Mouse (Mus musculus): ENCODE results near the gene Gm10961.
"Not testable (repeated sequence)": the region's sequence is repeated elsewhere in the genome, so short reads cannot be mapped to it uniquely, and the experiment has no call there.

Gene Gm10961

DNA sequence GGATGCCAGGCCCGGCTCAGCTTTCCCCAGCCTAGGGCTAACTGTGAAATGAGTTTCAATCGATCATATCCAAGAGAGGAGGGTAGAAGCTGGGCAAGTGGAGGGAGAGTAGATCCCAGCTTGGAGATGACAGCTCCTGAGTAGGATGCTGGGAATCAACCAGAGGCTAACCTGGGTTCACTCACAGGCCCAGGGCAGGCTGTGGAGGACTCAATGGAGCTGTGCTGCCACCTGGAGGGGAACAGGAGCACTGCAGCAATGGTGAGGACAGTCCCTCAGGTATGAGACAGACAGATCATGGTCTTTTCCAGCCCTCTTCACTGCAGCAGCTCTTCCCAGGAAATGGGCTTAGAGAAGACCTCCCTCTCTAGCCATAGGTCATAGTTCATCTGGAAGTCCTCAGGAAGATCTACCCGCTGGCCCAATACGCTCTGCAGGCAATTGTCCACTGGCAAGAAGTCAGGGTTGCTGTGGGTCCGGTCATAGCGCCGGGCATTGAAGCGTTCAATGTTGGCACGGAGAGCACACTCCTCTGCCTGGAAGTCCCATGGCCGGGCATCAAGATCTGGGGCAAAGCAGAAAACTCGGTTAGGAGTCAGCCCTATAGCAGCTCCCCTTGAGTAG is 18.1 kb upstream of the Gm10961 start:
- peak; percentile 61 for DNase-seq (ENCODE audit: low read depth, low spot score)

DNA sequence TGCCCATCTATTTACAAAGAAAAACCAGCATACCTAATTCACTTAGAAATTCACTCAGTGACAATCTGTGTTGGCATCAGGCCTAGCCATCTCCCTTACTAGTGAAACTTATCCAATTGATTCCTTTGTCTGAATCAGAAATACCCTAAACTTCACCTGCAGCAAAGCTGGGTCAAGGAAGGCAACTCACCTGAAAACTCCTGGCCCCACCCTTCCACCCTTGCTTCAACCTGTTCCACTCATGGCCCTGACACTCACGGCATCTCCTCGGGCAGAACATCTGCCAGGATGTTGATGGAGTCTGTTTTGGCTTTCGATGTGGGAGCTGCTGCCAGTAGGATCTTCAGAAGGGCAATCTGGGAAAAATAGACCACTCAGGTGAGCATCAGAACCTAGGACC is 13.3 kb upstream of the Gm10961 start:
- DNase-seq (ENCODE audit: low read depth, low spot score), result no peak

DNA sequence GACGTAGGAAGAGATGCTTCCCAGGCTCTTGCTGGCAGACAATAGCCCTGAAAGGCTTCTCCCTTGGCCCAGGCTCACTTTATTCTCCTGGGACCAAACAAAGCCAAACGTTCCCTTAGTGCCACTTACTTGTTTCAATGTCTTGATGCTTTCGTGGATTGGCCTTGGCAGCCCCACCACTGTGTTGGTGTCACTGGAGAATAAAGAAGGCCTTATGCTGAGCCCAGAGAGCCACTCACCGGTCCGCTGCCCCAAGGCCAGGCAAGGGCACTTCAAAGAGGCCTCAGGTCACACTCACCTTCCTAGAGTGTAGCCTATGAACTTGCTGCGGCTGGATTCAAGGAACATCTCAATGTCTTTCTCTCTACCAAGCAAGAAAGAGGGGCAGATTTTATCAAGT is 11.2 kb upstream of the Gm10961 start:
- no peak for DNase-seq (ENCODE audit: low read depth, low spot score)

DNA sequence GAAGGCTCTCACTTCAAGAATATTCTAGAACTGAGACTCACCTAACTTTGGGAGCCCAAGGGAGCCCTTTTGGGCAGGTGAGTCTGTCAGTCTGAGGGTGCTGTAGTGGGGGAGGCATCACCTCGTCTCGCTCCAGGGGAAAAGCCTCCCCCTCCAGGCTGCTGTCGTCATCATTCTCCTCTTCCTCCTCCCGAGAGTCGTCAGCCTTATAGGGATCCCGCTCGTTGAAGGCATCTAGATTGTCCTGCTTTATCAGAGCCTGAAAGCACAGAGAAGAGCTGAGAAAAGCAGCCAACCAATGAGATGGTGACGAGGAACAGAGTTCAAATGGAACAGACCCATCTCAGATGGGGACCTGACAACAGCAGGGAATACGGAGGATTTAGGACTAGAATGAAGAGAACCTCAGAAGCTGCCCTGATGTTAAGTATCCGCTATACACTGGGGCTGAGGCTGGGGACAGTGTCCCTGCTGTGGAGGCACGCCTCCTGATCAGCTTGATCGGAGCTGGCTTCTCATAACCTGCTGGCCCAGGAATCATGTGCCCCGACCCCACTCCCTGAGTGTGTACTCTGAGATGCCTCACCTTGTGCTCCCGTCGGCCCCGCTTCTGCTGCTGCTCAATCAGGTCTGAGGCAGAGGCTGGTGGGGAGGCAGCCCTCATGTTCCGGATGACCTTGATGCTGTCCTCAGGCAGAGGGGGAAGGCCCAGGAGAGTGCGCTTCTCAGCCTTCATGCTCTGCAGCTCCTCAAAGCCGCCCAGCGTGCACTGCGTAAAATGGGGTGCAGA is 9.6 kb upstream of the Gm10961 start:
- no peak for DNase-seq (ENCODE audit: low read depth, low spot score)

DNA sequence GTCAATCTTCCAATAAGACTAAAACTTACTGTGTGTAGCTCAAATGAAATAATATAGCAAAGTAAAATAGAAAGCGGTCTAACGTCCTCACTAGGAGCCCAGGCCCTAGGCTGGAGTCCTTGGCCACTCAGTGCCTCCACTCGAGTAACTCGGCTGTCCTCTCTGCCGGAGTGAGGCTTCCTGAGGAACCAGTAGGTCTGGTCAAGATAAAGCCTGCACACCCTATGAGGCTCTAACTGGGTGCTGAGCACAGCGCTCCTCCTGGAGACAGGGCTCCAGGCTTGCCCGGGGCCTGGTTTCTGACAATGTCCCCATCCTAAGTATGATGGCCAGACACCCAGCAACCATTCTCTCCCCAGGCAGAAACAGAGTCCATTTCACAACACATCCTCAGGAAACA is 8.6 kb upstream of the Gm10961 start:
- DNase-seq (ENCODE audit: low read depth, low spot score), result no peak

DNA sequence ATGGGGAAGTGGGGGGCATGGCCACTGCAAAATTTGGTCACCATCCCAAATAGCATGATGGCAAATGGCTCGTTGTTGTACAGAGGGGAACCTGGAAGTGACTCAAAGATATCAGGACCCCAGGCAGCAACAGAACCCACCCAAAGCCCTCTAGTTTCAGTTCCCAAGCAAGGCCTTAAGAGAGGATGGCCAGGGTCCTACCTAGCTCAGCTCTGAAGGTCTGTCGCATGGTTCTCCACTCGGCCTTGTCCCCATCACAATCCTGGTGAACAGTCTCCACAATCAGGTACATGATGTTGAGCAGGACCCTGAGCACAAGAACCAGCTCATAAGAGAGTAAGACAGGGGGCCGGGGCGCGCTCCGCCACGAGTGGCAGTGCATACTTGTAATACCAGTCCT is 6.7 kb upstream of the Gm10961 start:
- no peak for DNase-seq (ENCODE audit: low read depth, low spot score)

DNA sequence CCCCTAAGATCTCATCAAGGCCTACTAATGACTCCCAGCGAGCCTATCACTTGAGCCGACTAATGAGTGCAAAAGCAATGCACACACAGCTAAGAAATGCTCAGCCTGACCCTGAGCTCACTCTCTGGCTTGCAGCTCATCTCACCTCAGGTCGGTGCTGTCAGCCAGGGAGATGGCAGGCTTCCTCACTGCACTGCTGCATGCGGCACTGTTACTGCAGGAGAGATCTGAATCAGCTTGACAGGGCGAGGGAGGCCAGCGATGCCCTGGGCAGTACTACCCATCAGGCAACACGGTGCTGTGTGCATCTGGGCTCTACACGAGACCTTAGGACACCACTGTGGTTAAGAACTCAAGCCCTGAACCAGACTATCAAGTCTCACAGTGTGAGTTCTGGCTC is 5.6 kb upstream of the Gm10961 start:
- no peak for DNase-seq (ENCODE audit: low read depth, low spot score)

DNA sequence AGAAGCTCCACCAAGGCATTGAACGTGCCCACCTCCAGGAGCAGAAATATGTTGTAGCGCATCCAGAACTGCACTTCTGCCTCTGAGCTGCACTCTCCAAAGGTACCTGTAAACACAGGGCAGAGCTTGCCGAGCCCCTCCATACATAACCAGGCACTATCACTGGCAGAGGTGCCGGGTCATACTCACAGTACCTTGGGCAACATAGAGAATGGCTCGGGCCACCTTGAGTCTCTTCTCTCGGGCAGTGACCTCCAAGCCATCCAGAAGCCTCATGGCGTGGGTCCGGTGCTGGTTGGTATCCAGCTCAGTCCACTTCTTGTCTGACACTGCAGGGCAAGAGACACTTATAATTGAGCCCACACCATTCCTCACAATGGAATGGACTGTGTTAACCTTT is 4.4 kb upstream of the Gm10961 start:
- no peak for DNase-seq (ENCODE audit: low read depth, low spot score)

DNA sequence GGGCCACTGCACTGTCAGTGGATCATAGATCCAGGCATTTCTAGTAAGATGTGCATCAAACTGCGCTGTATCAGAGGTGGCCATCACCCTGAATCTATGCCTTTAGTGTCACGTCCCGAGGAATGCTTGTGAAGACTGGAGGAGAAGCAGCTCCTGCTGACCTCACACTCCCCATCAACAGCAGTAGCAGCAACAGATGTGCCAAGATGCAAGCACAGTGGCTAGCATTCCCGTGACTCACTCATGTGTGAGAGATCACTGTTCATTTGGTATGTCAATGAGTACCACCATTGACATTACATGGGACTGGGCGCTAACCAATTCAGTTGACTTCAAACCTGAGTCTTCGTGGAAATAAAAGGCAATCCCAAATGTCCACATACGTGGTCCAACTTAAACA is 3.5 kb upstream of the Gm10961 start:
- DNase-seq (ENCODE audit: low read depth, low spot score), result no peak

DNA sequence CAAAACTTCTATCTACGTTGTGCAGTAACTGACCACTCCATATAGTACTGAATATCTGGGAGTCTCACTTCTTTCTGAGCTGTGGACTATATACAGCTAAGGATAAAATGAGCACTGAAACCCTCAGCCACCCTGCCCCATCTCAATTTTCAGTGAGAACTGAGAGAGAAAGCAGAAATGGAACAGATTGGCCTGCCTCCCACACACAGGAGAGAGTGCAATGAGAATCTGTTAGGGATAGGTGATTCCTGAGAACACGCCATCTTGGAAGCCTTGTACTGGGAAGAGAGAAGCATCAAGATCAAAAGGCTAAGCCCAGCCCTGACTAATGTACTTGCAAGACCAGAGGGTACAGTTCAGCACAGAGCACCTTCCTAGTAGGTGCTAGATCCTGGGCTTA is 2.6 kb upstream of the Gm10961 start:
- no peak for DNase-seq (ENCODE audit: low read depth, low spot score)

DNA sequence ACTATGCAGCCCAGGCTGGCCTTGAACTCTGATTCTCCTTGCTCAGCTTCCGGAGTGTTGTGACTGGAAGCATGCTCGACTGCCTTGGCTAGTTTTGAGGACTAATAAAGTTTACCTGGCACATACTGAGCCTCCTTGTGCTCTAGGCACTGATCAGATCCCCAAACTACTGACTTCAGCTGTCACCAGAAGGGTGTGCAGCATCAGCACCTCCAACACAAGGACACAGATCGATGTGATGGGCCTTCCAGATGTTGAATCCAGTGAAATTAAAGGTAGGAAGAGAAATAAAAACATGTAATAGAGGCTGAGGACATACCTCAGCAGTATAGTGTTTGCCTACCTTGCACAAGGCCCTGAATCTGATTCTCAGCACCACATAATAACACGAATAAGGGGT is 1.7 kb upstream of the Gm10961 start:
- DNase-seq (ENCODE audit: low read depth, low spot score), result no peak

DNA sequence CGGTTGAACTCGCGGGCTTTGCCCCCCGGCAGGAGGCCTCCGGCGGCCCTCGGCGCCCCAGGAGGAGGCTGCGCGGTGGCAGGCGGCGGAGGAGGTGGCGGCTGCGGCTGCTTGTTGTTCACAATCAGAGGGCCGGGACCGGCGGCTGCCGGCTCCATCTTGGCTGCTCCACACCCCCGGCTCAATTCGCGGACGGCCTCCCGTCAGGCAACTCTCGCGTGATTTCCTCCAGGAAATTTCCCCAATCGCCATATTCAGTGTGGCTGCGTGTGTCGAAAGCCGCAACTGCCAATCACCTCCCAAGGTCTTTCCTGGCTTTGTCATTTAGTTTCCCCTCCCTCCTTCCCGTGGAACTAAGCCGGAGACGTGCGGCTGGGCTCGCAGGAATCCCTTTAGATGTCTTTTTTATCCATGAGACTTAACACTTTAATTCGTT is 419 bp downstream of the Gm10961 start, which contains the start of gene Strip1:
Gene Strip1, minus strand, starts transcription at position 172 of the 436 bp plus-strand sequence.
- peak; percentile 96 for DNase-seq (ENCODE audit: low read depth, low spot score)

DNA sequence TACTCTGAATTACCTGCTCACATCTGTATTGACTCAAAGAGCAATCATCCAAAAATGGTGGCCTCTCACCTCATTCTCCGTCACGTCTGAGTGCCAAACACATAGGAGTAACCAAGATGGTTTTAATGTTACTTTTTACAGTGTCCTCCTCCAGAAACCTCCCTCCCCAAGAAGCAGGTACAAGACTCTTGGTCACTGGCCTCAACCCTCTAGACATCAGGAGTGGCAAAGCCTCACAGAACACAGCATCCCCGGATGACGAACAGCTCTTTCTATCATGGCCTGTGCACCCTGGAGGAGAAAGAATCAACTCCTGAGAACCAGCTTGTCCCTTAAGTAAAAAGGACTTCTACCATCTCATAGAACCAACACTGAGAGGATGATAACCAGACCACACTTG is 1.7 kb downstream of the Gm10961 start:
- DNase-seq (ENCODE audit: low read depth, low spot score), result no peak

DNA sequence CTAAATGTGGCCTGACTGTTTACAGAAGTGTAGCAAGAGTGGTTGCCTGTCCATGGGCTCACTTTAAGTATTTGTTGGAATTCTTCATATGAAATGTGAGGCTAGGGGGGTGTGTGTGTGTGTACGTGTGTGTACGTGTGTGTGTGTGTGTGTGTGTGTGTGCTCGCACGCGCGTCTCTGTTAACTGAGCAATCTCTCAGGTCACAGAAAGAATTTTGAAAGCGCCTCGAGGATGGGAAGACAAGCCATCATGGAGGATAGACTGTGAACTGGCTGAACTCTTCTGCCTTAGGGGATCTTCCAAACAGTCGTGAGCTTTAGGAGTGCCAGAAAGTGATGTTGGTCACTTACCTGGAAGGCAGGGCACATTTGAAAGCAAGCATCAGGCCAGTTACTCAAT is 2.8 kb downstream of the Gm10961 start:
- DNase-seq (ENCODE audit: low read depth, low spot score), result no peak

DNA sequence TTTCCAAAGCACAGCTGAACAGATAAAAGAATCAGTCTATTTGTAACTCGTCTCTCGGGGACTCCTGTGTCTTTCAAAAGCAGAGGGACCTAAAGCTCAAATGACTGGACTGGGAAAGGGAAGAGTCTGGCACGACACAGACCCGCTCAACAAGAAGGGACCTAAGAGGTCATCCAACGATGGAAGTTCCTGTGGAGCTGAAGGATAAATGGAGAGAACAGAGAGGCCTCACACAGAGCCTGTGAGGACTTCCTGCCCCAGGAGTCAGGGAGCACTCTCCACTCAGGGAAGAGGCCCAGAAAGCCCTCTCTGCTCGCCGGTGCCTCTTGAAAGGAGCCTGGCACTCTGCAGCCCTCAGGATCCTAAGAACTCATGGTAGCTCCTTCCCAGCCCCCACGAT is 4.7 kb downstream of the Gm10961 start:
- DNase-seq (ENCODE audit: low read depth, low spot score), result no peak

DNA sequence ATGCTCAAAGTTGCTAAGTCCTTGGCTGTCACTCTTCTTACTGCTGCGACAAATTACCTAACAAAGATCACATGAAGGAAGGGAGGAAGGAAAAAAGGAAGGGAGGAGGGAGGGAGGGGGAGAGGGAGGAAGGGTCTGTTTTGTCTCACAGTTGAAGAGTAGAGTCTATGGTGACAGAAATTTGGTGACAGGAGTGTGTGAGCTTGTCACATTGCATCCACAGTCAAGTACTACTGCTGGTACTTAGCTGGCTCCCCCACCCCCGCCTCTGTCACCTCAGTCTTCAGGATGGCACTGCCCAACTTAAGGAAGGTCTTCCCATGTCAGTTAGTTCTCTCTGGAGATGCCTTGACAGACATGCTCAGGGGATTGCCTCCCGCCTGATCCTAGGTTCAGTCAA is 5.1 kb downstream of the Gm10961 start:
- DNase-seq (ENCODE audit: low read depth, low spot score), result no peak

DNA sequence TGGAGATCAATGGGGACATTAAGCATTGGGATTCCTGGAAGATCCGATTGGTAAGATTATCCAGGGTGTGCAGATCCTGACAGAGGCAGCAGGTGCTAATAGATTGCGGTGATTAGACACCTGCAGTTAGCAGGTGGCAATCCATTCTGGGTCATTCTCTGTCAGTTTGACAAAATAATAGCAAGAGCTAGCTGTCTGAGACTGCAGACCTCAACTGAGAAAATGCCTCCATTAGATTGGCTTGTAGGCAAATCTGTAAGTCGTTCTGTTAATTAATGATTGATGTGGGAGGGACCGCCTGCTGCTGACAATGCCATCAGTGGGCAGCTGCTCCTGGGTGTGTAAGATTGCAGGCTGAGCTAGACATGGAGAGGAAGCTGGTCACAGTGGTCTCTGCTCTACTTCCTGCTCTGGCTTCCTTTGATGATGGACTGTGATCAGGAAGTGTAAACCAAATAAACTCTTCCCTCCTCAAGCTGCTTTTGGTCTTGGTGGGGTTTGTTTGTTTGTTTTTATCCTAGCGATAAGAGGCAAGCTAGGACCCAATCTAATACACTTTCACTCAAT is 6.6 kb downstream of the Gm10961 start:
- no peak for DNase-seq (ENCODE audit: low read depth, low spot score)

DNA sequence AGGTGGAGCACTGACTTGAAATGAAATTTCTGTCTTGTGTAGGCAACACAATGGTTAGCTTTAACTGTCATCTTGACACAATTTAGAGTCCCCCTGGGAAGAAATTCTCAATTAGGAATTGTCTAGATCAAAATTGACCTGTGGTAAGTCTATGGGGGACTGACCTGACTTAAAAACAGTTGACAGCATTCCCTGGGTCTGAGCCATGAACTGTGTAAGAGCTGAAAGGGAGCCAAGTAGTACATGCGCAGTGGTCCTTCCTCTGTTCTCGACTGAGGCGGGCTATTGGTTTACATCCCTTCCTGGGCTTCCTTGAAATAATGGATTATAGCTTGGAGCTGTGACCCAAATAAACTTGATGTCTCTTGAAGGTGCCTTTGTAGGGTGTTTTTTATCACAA is 15.8 kb downstream of the Gm10961 start:
- DNase-seq (ENCODE audit: low read depth, low spot score), result no peak

DNA sequence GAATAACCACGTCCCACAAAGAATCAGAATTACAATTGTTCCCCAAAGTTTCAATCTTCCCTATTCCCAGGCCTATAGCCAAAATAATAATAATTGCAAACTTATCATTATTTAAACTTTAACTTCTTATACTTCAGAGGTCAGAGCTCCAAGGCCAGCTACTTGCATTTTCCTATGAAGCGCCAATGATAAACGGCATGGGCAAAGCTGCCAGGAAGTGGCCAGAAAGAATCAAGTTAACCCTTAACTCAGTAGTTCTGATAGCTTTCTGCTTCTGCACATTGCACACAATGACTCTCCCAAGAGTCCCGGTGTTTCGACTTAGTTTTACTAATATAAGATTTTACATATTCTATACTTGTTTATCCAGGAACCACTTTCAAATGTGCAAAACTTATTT is 19.2 kb downstream of the Gm10961 start:
- DNase-seq (ENCODE audit: low read depth, low spot score), result not testable (repeated sequence)

DNA sequence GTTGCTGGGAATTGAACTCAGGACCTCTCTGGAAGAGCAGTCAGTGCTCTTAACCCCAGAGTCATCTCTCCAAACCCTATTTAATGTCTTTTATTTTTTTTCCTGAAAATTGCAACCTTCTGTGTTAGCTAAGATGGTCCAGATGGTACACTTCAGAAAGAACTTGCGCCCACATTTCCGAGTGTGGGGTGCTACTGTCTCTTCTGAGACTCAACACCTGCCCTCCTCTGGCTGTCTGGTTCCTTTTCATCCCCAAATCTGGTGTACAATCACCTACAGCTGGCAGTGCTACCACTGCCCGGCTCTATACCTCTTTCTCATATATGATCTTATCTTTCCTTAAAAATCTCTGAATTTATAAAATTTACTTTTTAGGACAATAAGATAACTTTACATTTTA is 21.8 kb downstream of the Gm10961 start:
- DNase-seq (ENCODE audit: low read depth, low spot score), result no peak

DNA sequence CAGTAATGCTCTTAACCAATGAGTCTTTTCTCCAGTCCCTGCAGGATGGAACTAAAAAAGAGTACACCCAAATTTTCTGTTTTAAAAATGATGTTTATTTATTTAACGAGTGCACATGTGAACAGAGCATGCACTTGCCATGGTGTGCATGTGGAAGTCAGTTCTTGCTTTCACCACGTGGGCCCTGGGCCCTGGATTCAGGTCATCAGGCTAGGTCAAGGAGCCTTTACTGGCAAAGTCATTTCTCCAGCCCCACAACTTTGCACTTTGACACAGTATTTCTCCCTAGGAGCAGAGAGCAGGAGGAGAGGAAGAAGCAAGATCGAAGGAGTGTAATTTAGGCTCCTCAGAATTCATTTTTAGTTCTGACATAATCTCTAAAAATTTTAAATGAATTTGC is 23.7 kb downstream of the Gm10961 start:
- DNase-seq (ENCODE audit: low read depth, low spot score), result no peak

DNA sequence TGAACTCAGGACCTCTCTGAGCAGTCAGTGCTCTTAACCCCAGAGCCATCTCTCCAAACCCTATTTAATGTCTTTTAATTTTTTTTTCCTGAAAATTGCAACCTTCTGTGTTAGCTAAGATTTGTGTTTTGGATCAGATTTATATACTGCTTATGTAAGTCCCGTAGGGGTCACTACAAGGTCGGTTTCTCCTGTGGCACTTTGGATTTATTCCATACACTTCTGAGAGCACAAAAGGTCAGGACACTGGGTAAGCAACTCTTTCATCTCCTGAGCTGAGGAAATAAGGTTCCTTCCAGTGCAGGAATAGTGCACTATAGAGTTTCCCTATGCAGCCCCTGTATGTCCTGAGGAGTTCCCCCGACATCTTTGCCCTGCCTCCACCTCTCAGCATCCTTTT is 24.4 kb downstream of the Gm10961 start:
- DNase-seq (ENCODE audit: low read depth, low spot score), result no peak

DNA sequence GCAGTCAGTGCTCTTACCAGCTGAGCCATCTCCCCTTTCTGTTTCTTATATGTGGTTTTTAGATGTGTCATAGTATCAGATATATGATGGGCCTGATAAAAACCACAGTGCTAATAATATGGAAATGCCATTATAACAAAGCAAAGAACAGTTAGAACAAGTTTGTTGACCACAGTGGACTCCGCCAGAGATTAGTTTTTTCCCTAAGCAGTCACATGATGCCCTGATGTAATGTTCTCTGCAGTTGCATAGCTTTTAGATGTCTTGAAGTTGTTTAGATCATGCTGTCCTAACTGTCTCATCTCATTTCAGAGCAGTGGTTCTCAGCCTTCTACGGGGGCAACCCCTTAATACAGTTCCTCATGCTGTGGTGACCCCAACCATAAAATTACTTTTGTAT is 25.0 kb downstream of the Gm10961 start:
- no peak for DNase-seq (ENCODE audit: low read depth, low spot score)

All from ES-CJ7 (cell line).